Mouse (Mus musculus) inflammation-experienced regulatory T-cells (primary cell): Measurements from ENCODE around the gene Polr1e. TPM values are rescaled to one million over a fixed set of nuclear protein-coding genes. Genes with fewer than 3 reads are reported as not detected.

Experiments used
- polyA plus RNA-seq, 2 experiments: library from polyadenylated mRNA; unstranded; fragments of 100-300 nt; shearing (Covaris generic); gene quantifications; one replicate each; pipeline ENCODE4 v1.2.1; 2017

The Polr1e gene
- 10 to 100 TPM; 47.9 to 58.1 TPM for polyA plus RNA-seq

DNA sequence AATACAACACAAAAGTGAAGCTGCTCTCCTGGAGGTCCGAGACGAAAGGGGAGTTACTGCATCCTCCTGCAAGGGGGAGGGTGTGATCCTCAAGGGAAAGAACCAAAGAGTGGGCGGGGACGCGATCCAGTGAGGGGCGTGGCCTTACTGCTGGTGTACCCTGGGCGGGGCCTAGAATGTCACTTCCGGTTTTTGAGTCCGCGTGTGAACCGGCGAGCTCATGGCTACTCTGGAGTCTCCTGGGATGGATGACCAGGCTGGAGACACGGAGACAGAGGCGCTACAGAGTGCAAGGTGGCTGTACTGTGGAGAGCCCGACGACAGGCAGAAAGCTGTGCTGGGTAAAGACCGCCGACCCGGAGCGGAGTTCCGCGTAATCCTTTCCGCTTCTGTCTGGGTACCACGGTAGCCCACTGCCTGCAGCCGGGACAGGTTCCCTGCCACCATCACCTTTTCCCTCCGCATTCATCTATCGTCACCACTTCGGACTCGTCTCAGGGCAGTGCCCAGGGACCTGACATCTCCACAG is at the start of gene Polr1e:
Polr1e (plus strand) TSS at position 132 of the 529 bp plus-strand sequence.

DNA sequence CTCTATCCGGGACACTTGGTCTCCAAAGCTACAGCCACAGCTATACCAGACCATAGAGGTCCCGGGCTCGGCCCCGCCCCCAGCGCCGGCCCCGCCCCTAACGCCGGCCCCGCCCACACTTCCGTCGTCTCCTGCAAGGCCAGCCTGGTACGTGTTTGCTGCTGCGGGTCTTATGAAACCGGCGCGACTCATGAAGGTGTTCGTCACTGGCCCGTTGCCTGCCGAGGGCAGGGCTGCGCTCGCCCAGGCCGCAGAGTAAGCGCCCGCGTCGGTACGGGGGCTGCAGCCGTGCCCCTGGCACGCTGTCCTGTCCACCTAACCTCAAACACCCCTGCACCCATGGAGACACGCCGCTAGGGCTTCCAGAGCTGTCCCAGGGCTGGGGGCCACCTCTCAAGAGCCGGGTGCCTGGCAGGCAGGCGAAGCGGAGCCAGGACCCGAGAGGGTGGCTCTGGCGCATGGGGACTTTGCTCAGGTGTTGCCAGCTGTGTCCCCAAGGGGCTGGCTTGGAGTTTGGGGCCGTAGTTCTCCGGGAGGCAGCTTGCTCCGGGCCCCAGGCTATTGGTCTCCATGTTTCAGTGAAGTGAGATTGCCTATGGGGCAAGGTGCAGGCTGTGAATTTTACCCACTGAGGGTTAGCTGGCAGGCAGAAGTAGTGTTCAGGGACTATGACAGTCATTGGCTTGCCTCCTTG is 37.0 kb upstream of the Polr1e start, which contains the start of gene Grhpr:
Grhpr (plus strand) TSS at position 116 of the 694 bp plus-strand sequence.

DNA sequence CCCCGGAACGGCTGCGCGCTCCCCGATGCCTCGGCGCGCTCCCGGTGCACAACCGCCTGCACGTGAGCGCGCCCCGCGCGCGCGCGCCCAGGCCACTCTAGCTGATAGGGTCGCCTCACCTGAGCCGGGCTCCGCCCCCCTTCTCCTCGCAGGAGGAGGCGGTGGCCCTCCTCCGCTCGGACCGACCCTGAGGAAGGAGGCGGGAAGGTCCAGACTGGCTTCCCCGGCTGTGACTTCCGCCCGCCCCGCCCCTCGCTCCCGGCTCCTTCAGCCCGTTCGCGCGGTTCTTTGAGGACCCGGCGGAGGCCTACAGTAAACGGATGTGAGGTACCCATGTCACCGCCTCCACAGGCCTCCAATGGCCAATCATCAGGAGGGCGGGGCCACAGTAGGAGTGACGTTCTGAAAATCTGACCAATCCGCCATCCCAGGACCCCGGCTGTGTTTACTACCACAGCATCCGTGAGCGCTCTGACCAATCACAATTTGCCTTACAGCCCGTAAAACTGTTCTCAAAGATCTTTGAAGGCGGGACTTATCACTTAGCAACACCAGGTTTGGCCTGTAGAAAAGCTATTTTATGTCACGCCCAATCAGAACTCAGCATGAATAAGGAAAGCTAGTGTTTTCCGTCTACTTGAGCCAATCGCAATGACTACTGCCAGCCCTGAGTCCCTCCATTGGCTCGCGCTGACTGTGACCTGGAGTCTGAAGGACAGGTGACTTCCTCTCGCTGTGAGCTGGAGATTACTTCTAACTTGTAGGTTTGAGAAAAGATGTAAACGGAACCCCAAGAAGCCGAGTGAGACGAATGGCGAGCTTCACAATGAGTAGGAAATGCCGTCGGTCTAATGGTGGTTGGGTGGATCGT is 6.0 kb upstream of the Polr1e start, which contains the start of gene Zbtb5:
Zbtb5 (minus strand) TSS at position 308 of the 871 bp plus-strand sequence.

DNA sequence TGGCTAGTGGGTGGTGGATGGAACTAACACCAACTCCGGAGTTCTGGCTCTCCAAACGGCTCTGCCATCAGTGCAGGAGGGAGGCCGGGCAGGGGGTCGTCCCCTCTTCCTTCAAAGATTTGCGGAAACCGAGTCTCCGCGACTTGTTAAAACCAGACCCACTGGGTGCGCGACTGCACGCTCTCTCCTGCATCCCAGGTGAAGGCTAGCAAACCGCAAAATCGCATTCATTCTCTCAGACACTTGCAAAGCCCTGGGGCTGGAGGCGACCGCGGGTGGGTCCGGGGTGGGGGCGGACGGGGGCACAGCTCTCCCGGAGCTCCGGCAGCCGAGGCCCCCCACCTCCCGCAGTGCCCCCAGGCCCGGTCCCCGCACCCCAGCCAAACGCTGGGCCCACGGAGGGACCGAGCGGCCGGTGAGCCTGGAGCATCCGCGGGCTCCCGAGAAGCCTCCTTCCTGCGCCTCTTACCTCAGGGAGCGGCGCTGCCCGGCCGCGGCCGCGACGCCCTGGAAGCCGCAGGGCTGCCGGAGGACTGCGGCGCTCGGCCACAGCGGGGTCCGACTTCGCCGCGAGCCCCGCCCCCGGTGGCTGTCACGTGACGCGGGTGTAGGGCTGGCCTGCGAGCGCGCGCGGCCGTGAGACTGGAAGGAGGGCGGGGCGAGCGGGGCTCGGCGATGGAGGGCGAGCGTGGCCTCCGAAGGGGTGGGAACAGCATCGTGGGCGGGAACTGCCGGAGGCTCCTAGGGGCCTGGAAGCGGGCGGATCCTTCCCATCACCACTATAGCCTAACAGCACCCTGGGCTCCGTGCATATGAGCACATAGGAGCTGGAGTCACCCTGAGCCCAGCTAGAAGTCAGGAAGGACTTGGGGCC is 65.9 kb downstream of the Polr1e start, which contains the start of gene Fbxo10:
Fbxo10 (minus strand) TSS at position 584 of the 874 bp plus-strand sequence.

Other genes with a start within 250 kb of the Polr1e start
- 10 to 100 TPM; 31.4 to 38.1 TPM for gene Grhpr, start 37.2 kb upstream of the Polr1e start, polyA plus RNA-seq
- 10 to 100 TPM; 11.2 to 12.5 TPM for gene Zbtb5, start 6.2 kb upstream of the Polr1e start, polyA plus RNA-seq
- 1 to 10 TPM; 1.9 to 5.7 TPM for gene Fbxo10, start 66.0 kb downstream of the Polr1e start, polyA plus RNA-seq
- 100 to 1,000 TPM; 128 to 133 TPM for gene Tomm5, start 89.5 kb downstream of the Polr1e start, polyA plus RNA-seq
- under 1 TPM; 0.29 TPM for gene Frmpd1, start 166.3 kb downstream of the Polr1e start, polyA plus RNA-seq